Mouse (Mus musculus) E14TG2a.4 (cell line): ENCODE data around the gene Tpi1.

ENCODE experiments used
- CTCF ChIP-seq: conservative IDR thresholded peaks from 2 replicates; pipeline ENCODE4 v1.5.1; 2014; ENCODE audit warnings: low read length
- POU5F1 ChIP-seq: IDR thresholded peaks from 2 replicates; pipeline ENCODE4 v1.6.1; 2014; ENCODE audit warnings: low read length, borderline replicate concordance

DNA sequence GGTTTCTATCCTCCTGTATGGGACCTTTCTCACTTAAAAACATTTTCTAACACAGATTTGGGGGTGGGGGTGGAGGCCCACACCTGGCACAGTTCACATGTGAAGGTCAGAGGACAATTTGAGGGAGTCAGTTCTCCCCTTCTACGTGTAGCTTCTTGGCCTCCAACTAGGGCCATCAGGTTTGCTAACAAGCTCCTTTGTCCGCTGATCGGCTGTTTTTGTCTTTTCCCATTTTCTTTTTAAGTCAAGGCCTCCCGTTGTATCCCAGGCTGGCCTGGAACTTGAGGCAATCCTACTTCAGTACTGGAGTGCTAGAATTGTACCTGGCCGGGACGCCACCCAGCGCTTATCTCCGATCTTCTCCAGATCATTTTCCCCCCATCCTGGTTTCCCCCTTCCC, 17.6 kb upstream of the Tpi1 start:
- TF ChIP-seq CTCF (no peak), POU5F1 (no peak)
